Mouse (Mus musculus) forebrain, embryonic 12.5 days (tissue): ENCODE results near the gene Olfr601. TPM values are rescaled to one million over a fixed set of nuclear protein-coding genes. Genes with fewer than 3 reads are reported as not detected.
"Not testable (repeated sequence)": the region's sequence is repeated elsewhere in the genome, so short reads cannot be mapped to it uniquely, and the experiment has no call there.

ENCODE experiments used
- ATAC-seq: fragments of 200-750 bp; cut with Nextera tagmentation; 2 replicates; pipeline ENCODE4 v1.8.0; 2017; ENCODE audit warnings: moderate TSS enrichment; ENCODE audit not compliant: low FRiP score
- H3K27ac ChIP-seq: fragments of 300-500 bp; sonication (generic); 2 replicates; pipeline ENCODE4 v1.5.1; 2016; ENCODE audit warnings: mild to moderate bottlenecking
- H3K27me3 ChIP-seq: fragments of 300-500 bp; sonication (generic); 2 replicates; pipeline ENCODE4 v1.6.1; 2016; ENCODE audit warnings: mild to moderate bottlenecking
- H3K36me3 ChIP-seq: fragments of 300-500 bp; sonication (generic); replicated peaks from 2 replicates; pipeline ENCODE4 v1.6.1; 2016; ENCODE audit warnings: mild to moderate bottlenecking
- H3K4me1 ChIP-seq: fragments of 300-500 bp; sonication (generic); 2 replicates; pipeline ENCODE4 v1.6.1; 2016
- H3K4me2 ChIP-seq: fragments of 300-500 bp; sonication (generic); 2 replicates; pipeline ENCODE4 v1.6.1; 2016; ENCODE audit warnings: mild to moderate bottlenecking, moderate library complexity
- H3K4me3 ChIP-seq: fragments of 300-500 bp; sonication (generic); replicated peaks from 2 replicates; pipeline ENCODE4 v1.5.1; 2016; ENCODE audit warnings: mild to moderate bottlenecking
- H3K9ac ChIP-seq: fragments of 300-500 bp; sonication (generic); 2 replicates; pipeline ENCODE4 v1.6.1; 2016; ENCODE audit warnings: mild to moderate bottlenecking
- H3K9me3 ChIP-seq: fragments of 300-500 bp; sonication (generic); 2 replicates; pipeline ENCODE4 v1.6.1; 2016
- WGBS: fragments of 180-500 bp; shearing (Covaris S2); methylation state at CpG from one replicate; pipeline ENCODE4 v1.1.7; 2016; 5-methylcytosine and 5-hydroxymethylcytosine counted together
- polyA plus RNA-seq: library from polyadenylated mRNA; unstranded; fragments of >200 nt; fragmentation: Nextera tagmentation; extraction: Ambion mirVana; gene quantifications from 2 replicates; pipeline ENCODE4 v1.2.1, GENCODE M21; 2016

The Olfr601 gene
- not detected in 2 replicates for polyA plus RNA-seq

DNA sequence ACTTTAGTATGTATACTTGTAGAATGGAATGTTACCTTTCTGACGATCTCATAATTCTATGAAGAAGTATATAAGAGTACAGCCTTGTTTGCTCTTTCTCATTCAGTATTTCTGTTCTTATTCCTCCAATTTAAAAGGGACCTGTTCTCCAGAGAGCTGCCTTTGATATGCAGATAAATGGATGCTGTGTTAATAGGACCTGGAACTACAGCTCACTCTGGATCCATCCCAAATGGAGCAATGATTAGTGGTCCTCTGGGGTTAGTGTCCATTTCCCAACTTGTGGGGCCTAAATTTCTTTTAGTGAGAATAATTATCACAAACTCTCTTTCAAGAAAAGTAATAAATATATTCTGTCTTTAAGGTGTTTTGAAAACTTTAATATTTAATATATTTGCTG, at the start of gene Olfr601:
TSS of gene Olfr601 (minus strand) at position 101 of the 400 bp plus-strand sequence.
- no peaks in the 10 kb centered on the region for H3K9me3 ChIP-seq
- ATAC-seq, result no peak

DNA sequence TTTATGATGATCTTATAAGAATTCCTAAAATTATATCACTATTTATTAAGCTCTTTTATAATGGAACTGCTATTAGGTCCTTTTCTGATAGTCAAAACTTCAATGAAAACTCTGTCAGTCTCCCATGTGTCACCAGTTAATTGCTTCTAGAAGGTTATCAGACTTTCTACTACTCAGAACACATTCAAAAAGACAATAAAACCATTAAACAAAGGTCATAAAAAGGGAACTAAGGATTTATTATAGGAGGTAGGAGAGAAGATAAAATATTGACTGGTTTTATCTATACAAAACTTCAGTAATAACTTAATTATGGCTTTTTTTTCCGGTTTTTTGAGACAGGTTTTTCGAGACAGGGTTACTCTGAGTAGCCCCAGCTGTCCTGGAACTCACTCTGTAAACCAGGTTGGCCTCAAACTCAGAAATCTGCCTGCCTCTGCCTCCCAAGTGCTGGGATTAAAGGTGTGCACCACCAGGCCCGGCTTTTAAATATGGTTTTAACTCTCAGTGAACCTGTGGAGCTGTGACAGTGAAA, 44.1 kb upstream of the Olfr601 start:
- H3K4me2 ChIP-seq, H3K9ac ChIP-seq, ATAC-seq, H3K4me1 ChIP-seq, H3K4me3 ChIP-seq, H3K9me3 ChIP-seq, H3K27ac ChIP-seq, H3K36me3 ChIP-seq, H3K27me3 ChIP-seq: not testable (repeated sequence)
- whole genome bisulfite sequencing, result 76% methylated on average over 3 of the region's 3 CpGs

More for the DNA sequence above, at the start of gene Olfr601:
- Histone ChIP-seq H3K4me2 (no peak within 1 kb of the TSS), H3K27me3 (no peaks in the 10 kb centered on the region), H3K36me3 (no peaks in the 10 kb centered on the region), H3K4me3 (no peak within 1 kb of the TSS), H3K9ac (no peak within 1 kb of the TSS), H3K4me1 (no peaks in the 10 kb centered on the region), H3K27ac (no peak within 1 kb of the TSS)
- 90% methylated on average over 1 of the region's 1 CpGs for WGBS

DNA sequence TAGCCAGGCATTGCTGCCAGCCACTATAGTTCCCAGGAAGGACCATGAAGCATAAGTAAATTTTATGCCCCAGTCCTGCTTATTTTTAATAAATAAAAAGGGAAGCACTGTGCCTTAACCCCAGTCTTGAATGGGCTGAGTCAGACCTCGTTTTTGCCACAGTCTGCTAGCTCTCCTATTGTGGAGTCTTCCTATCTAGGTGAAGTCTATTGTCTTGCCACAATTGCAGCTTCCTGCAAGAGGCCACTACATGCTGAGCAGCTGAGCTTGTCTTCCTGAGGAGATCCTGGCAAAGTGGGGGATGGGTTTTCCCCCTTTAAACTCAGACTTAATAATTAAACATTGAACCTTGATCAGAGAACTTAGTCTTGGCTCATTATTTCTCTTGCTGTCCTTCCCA, 36.5 kb upstream of the Olfr601 start:
- Histone ChIP-seq H3K4me1 (no peaks in the 10 kb centered on the region), H3K36me3 (no peaks in the 10 kb centered on the region), H3K27ac (no peak overlapping the region), H3K9ac (no peak overlapping the region), H3K4me3 (no peak overlapping the region), H3K9me3 (no peaks in the 10 kb centered on the region), H3K27me3 (no peaks in the 10 kb centered on the region), H3K4me2 (no peak overlapping the region)
- WGBS, result 3% methylated on average over 1 of the region's 1 CpGs
- ATAC-seq, result no peak

DNA sequence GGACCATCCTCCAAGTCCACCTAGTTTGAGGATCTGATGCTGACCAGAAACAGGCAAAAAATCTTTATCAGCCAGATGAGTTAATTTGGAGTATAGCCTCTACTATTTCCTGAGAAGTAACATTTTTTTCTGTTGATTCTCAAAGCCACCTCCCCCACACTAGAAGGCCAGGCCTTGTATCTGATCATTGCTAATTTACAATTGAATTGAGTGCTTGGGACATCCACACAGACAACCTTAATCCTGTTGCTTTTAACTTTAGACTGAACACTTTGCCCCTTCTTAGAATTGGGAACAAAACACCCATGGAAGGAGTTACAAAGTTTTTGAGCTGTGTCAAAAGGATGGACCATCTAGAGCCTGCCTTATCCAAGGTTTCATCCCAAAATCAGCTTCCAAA, 35.3 kb upstream of the Olfr601 start:
- H3K9me3 ChIP-seq, result no peaks in the 10 kb centered on the region
- no peaks in the 10 kb centered on the region for H3K27me3 ChIP-seq
- no peak overlapping the region for H3K9ac ChIP-seq
- ATAC-seq, result no peak
- H3K4me3 ChIP-seq, result no peak overlapping the region
- no peaks in the 10 kb centered on the region for H3K36me3 ChIP-seq
- no peak overlapping the region for H3K4me2 ChIP-seq
- H3K4me1 ChIP-seq, result no peaks in the 10 kb centered on the region
- H3K27ac ChIP-seq, result no peak overlapping the region

DNA sequence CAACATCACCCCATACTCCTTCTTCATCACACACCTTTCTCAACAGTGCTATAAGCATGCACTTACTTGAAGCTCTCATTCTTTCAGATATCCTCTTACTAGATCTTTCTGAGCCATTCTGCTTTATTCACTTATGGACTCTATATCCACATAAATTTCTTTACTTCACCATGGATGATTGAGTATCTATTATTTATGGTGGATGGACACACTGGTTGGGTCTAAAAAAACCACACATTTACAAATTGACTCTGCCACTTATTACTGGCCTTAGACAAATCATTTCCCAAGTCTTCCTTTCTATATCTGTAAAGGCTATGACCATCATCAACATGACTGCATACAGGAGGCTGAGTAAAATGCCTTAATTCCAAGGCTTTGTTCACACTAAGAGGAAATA, 23.6 kb upstream of the Olfr601 start, which contains the start of gene Olfr603:
TSS of gene Olfr603 (minus strand) at position 101 of the 400 bp plus-strand sequence.
- no peak within 1 kb of the TSS for H3K9ac ChIP-seq
- H3K27me3 ChIP-seq, result no peaks in the 10 kb centered on the region
- no peaks in the 10 kb centered on the region for H3K36me3 ChIP-seq
- H3K4me2 ChIP-seq, result no peak within 1 kb of the TSS
- no peak for ATAC-seq
- H3K27ac ChIP-seq, result no peak within 1 kb of the TSS
- H3K4me3 ChIP-seq, result no peak within 1 kb of the TSS
- no peaks in the 10 kb centered on the region for H3K4me1 ChIP-seq
- H3K9me3 ChIP-seq, result no peaks in the 10 kb centered on the region

DNA sequence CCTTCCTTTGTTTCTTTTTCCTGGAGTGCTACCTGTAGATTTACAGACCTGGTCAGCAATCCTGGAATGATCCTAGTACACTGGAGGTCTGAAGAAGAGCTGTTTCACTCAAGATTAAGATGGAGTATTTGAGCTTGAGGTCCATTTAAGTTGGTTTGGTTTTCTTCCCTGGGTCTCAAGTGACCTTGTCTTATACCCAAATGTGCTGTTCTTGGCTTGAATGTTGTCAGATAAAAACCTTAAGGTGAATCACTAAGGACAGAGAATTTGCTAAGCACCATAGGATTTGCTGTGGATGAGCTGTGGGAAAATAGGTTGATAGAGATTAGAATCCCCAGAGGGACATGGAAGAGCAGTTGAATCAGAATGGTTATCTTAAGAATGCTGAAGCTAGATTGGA, 12.9 kb downstream of the Olfr601 start, which contains the start of gene Olfr600:
TSS of gene Olfr600 (minus strand) at position 101 of the 400 bp plus-strand sequence.
- no peak within 1 kb of the TSS for H3K4me3 ChIP-seq
- H3K4me1 ChIP-seq, result no peaks in the 10 kb centered on the region
- H3K9me3 ChIP-seq, result no peaks in the 10 kb centered on the region
- no peak for ATAC-seq
- H3K9ac ChIP-seq, result no peak within 1 kb of the TSS
- H3K27ac ChIP-seq, result no peak within 1 kb of the TSS
- H3K4me2 ChIP-seq, result no peak within 1 kb of the TSS
- H3K36me3 ChIP-seq, result no peaks in the 10 kb centered on the region
- no peaks in the 10 kb centered on the region for H3K27me3 ChIP-seq

DNA sequence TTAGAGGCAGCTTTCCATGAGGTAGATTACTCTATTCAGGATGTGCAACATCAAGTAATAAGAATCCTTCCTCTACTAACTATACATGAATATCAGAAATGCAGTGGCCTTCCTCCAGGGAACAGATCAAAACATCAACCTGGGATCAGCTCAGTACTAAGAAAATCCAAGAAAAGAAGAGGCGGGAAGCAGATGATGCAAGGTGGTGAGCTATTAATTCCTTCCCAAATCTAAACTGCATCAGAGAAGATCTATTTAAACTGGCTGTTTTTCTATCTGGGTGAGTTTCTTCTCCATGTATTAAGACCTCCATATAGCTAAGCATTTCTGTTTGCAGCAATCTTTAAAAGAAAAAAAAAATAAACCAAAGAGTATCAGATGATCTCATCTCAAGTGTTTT, 26.8 kb downstream of the Olfr601 start, which contains the start of gene Olfr599:
TSS of gene Olfr599 (plus strand) at position 301 of the 400 bp plus-strand sequence.
- H3K4me3 ChIP-seq, result no peak within 1 kb of the TSS
- no peak within 1 kb of the TSS for H3K4me2 ChIP-seq
- no peaks in the 10 kb centered on the region for H3K36me3 ChIP-seq
- ATAC-seq, result no peak
- H3K4me1 ChIP-seq, result no peaks in the 10 kb centered on the region
- H3K9me3 ChIP-seq, result no peaks in the 10 kb centered on the region
- H3K27me3 ChIP-seq, result no peaks in the 10 kb centered on the region
- 84% methylated on average over 1 of the region's 1 CpGs for WGBS
- no peak within 1 kb of the TSS for H3K27ac ChIP-seq
- no peak within 1 kb of the TSS for H3K9ac ChIP-seq

DNA sequence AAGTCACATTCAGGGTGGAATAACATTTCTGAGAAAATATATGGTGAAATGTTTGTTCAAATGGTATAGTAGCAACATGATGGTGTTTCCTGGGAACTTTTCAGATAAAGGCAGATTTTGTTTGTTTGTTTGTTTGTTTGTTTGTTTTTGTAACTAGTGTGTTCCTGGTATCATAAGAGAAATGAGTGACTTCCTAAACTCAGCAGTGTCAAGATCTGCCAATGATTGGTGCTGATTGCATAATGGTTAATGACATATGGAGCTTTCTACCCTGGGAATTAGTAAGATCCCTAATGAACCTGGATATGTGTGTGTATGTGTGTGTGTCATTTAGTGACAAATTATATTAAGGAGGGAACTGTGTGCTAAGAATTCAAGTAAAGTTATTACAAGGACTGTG, 39.2 kb downstream of the Olfr601 start, which contains the start of gene Olfr598:
TSS of gene Olfr598 (plus strand) at position 301 of the 400 bp plus-strand sequence.
- Histone ChIP-seq H3K4me2 (no peak within 1 kb of the TSS), H3K36me3 (no peaks in the 10 kb centered on the region), H3K4me1 (no peaks in the 10 kb centered on the region), H3K9ac (no peak within 1 kb of the TSS), H3K27ac (no peak within 1 kb of the TSS), H3K27me3 (no peaks in the 10 kb centered on the region), H3K9me3 (no peaks in the 10 kb centered on the region), H3K4me3 (no peak within 1 kb of the TSS)
- ATAC-seq, result no peak

DNA sequence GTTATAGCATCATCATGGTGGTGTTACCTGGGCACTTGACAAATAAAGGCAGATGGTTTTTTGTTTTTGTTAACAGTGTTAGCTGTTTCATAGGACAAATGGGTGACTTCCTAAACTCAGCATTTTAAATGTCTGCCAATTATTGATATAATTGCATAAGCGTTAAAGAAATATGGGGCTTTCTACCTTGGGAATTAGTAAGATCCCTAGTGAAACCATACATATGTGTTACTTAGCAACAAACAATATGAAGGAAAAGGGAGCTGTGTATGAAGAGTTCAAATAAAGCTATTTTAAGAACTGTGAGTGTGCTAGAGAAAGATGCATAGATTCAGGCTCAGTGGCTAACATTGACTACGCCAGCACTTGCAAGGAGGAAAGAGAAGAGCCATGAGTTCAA, 46.4 kb downstream of the Olfr601 start, which contains the start of gene Olfr597:
TSS of gene Olfr597 (plus strand) at position 301 of the 400 bp plus-strand sequence.
- H3K36me3 ChIP-seq, H3K27me3 ChIP-seq, H3K9ac ChIP-seq, H3K4me2 ChIP-seq, H3K27ac ChIP-seq, H3K4me3 ChIP-seq, ATAC-seq, H3K4me1 ChIP-seq, H3K9me3 ChIP-seq: not testable (repeated sequence)
- WGBS, result 83% methylated on average over 2 of the region's 2 CpGs

Other genes starting within 250 kb of the Olfr601 start
- gene Olfr586, start 237.0 kb downstream of the Olfr601 start, polyA plus RNA-seq, result not detected in 2 replicates
- not detected in 2 replicates for gene Olfr588-ps1, start 221.8 kb downstream of the Olfr601 start, polyA plus RNA-seq
- gene Olfr589, start 206.3 kb downstream of the Olfr601 start, polyA plus RNA-seq, result not detected in 2 replicates
- gene Olfr591, start 184.3 kb downstream of the Olfr601 start, polyA plus RNA-seq, result not detected in 2 replicates
- gene Olfr592, start 177.9 kb downstream of the Olfr601 start, polyA plus RNA-seq, result not detected in 2 replicates
- not detected in 2 replicates for gene Olfr593, start 150.8 kb downstream of the Olfr601 start, polyA plus RNA-seq
- gene Olfr594, start 145.7 kb downstream of the Olfr601 start, polyA plus RNA-seq, result not detected in 2 replicates
- not detected in 2 replicates for gene Usp17ld, start 110.2 kb downstream of the Olfr601 start, polyA plus RNA-seq
- not detected in 2 replicates for gene Olfr596, start 57.0 kb downstream of the Olfr601 start, polyA plus RNA-seq
- gene Olfr597, start 46.3 kb downstream of the Olfr601 start, polyA plus RNA-seq, result 0.20 TPM in 1 of 2 replicates, not detected in the other
- gene Olfr598, start 39.1 kb downstream of the Olfr601 start, polyA plus RNA-seq, result not detected in 2 replicates
- not detected in 2 replicates for gene Olfr599, start 26.7 kb downstream of the Olfr601 start, polyA plus RNA-seq
- not detected in 2 replicates for gene Olfr600, start 13.0 kb downstream of the Olfr601 start, polyA plus RNA-seq
- not detected in 2 replicates for gene Olfr603, start 23.5 kb upstream of the Olfr601 start, polyA plus RNA-seq
- not detected in 2 replicates for gene Usp17lc, start 52.4 kb upstream of the Olfr601 start, polyA plus RNA-seq
- gene Olfr605, start 82.8 kb upstream of the Olfr601 start, polyA plus RNA-seq, result not detected in 2 replicates
- not detected in 2 replicates for gene Olfr606, start 86.4 kb upstream of the Olfr601 start, polyA plus RNA-seq
- not detected in 2 replicates for gene Olfr607, start 101.5 kb upstream of the Olfr601 start, polyA plus RNA-seq
- not detected in 2 replicates for gene Olfr608, start 107.2 kb upstream of the Olfr601 start, polyA plus RNA-seq
- gene Olfr609, start 135.4 kb upstream of the Olfr601 start, polyA plus RNA-seq, result not detected in 2 replicates
- gene Olfr610, start 149.5 kb upstream of the Olfr601 start, polyA plus RNA-seq, result not detected in 2 replicates
- not detected in 2 replicates for gene Olfr611, start 158.2 kb upstream of the Olfr601 start, polyA plus RNA-seq
- not detected in 2 replicates for gene Olfr612, start 180.1 kb upstream of the Olfr601 start, polyA plus RNA-seq
- gene Olfr613, start 185.4 kb upstream of the Olfr601 start, polyA plus RNA-seq, result not detected in 2 replicates
- not detected in 2 replicates for gene Olfr615, start 193.4 kb upstream of the Olfr601 start, polyA plus RNA-seq
- gene Olfr616, start 206.5 kb upstream of the Olfr601 start, polyA plus RNA-seq, result not detected in 2 replicates
- gene Olfr617, start 210.4 kb upstream of the Olfr601 start, polyA plus RNA-seq, result not detected in 2 replicates
- gene Olfr618, start 227.4 kb upstream of the Olfr601 start, polyA plus RNA-seq, result not detected in 2 replicates
- gene Olfr619, start 237.9 kb upstream of the Olfr601 start, polyA plus RNA-seq, result not detected in 2 replicates
- not detected in 2 replicates for gene Olfr620, start 249.9 kb upstream of the Olfr601 start, polyA plus RNA-seq